Mouse (Mus musculus): Measurements from ENCODE around the gene Erc1. TPM values are rescaled to one million over a fixed set of nuclear protein-coding genes. Genes with fewer than 3 reads are reported as not detected.

The Erc1 gene
- polyA plus RNA-seq, 1 experiment, result 5.1 TPM

DNA sequence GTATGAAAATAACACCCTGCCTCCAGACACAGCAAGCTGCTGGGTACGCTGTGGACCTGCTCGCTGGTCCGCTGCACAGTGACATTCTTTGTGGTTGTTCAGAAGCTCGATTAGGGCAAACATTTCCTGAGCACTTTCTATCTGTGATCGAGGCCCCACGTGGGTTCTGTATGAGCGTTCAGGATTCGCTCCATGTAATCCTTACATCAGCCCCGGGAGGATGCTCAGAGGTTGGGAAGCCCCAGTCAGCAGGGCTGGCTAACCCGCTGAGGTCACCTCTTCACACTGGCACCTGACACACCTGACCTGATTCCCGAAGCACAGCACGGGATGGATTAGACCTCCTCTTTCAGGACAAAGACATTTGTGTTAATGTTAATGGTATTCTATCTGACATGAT lies 312.1 kb downstream of the Erc1 start:
- H3K4me1 ChIP-seq (ENCODE audit: control insufficient read depth, insufficient read depth, insufficient read length, low read length), result no peaks in the 10 kb centered on the region
- 0 out of 2 replicates have a peak, but pooled peaks cover 2% of the 10 kb centered on the region for H3K27me3 ChIP-seq (ENCODE audit: control insufficient read depth, insufficient read depth, low read length)
- H3K27ac ChIP-seq (ENCODE audit: insufficient read depth, low read depth, low read length), result no peak overlapping the region
- TF ChIP-seq POLR2A (IDR thresholded peaks at IDR 0.05; ENCODE audit: low read depth, low read length) (no peak), CTCF (IDR thresholded peaks at IDR 0.05; ENCODE audit: extremely low read depth, insufficient read length, insufficient replicate concordance, low read depth, low read length) (no peak)
- H3K36me3 ChIP-seq (ENCODE audit: control insufficient read depth, insufficient read depth, low read length), result no peaks in the 10 kb centered on the region
- WGBS, result 76% methylated on average over 12 of the region's 12 CpGs
- no peak overlapping the region for H3K4me3 ChIP-seq (ENCODE audit: low read depth, low read length)

DNA sequence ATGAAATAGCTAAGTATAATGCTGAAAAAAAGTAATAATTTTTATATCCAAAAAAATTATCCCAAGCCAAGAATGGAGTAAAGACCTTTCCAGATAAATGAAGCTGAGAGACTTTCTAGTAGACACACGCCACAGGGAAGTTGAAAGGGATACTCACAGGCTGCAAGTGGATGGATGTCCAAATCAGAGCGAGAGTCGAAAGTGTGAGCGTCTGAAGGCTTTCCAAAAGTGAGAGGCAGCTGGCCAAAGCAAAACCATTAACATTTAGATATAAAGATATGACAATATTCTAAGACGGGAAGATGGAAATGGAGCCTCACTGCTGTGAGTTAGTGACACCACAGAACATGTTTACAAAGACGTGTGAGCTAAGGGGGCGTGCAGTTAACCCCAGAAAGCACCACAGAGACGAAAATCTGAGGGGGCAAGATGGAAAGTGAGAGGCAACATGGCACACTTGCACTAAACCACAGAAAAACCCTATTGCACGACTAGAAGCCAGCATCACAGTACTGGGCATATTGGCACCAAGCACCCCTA lies 314.7 kb downstream of the Erc1 start:
- Histone ChIP-seq H3K36me3 (ENCODE audit: control insufficient read depth, insufficient read depth, low read length) (no peaks in the 10 kb centered on the region), H3K27ac (ENCODE audit: insufficient read depth, low read depth, low read length) (no peak overlapping the region), H3K4me1 (ENCODE audit: control insufficient read depth, insufficient read depth, insufficient read length, low read length) (no peaks in the 10 kb centered on the region), H3K27me3 (ENCODE audit: control insufficient read depth, insufficient read depth, low read length) (no peaks in the 10 kb centered on the region), H3K4me3 (ENCODE audit: low read depth, low read length) (no peak overlapping the region)
- WGBS, result 58% methylated on average over 9 of the region's 9 CpGs
- TF ChIP-seq POLR2A (IDR thresholded peaks at IDR 0.05; ENCODE audit: low read depth, low read length) (no peak), CTCF (IDR thresholded peaks at IDR 0.05; ENCODE audit: extremely low read depth, insufficient read length, insufficient replicate concordance, low read depth, low read length) (no peak)

- H3K27ac ChIP-seq (ENCODE audit: insufficient read depth, low read depth, low read length), result no peak overlapping the region
- no peaks in the 10 kb centered on the region for H3K36me3 ChIP-seq (ENCODE audit: control insufficient read depth, insufficient read depth, low read length)
- TF ChIP-seq CTCF (IDR thresholded peaks at IDR 0.05; ENCODE audit: extremely low read depth, insufficient read length, insufficient replicate concordance, low read depth, low read length) (no peak), POLR2A (IDR thresholded peaks at IDR 0.05; ENCODE audit: low read depth, low read length) (no peak)
- no peak overlapping the region for H3K4me3 ChIP-seq (ENCODE audit: low read depth, low read length)
- H3K27me3 ChIP-seq (ENCODE audit: control insufficient read depth, insufficient read depth, low read length), result no peaks in the 10 kb centered on the region
- H3K4me1 ChIP-seq (ENCODE audit: control insufficient read depth, insufficient read depth, insufficient read length, low read length), result no peaks in the 10 kb centered on the region
- 82% methylated on average over 3 of the region's 3 CpGs for WGBS
Observed at GRCm38 (mm10) chr6:119529659-119530058, 318.3 kb downstream of the Erc1 start.

DNA sequence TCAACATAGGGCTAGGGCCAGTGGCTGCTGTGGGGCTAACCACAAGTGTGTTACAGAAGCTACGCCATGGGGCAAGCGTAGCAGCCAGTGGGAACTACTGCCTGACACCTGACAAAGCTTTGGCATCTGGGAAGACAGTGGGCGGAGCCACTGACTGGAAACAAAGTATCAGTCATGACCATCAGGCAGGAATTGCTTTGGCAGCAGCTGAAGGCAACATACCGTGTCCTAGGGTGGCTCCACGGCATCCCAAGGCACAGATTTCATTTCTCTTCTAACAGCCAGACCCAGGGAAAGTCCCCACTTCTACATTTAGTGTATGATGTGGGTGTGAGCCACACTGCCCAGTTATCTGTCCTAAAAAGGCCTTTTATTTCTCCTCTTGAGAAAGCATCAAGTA lies 321.5 kb downstream of the Erc1 start:
- Histone ChIP-seq H3K4me1 (ENCODE audit: control insufficient read depth, insufficient read depth, insufficient read length, low read length) (no peaks in the 10 kb centered on the region), H3K27me3 (ENCODE audit: control insufficient read depth, insufficient read depth, low read length) (no peaks in the 10 kb centered on the region), H3K27ac (ENCODE audit: insufficient read depth, low read depth, low read length) (no peak overlapping the region), H3K4me3 (ENCODE audit: low read depth, low read length) (no peak overlapping the region), H3K36me3 (ENCODE audit: control insufficient read depth, insufficient read depth, low read length) (no peaks in the 10 kb centered on the region)
- no peak for TF ChIP-seq POLR2A (IDR thresholded peaks at IDR 0.05; ENCODE audit: low read depth, low read length)
- TF ChIP-seq CTCF (IDR thresholded peaks at IDR 0.05; ENCODE audit: extremely low read depth, insufficient read length, insufficient replicate concordance, low read depth, low read length), result no peak
- WGBS, result 65% methylated on average over 5 of the region's 5 CpGs

DNA sequence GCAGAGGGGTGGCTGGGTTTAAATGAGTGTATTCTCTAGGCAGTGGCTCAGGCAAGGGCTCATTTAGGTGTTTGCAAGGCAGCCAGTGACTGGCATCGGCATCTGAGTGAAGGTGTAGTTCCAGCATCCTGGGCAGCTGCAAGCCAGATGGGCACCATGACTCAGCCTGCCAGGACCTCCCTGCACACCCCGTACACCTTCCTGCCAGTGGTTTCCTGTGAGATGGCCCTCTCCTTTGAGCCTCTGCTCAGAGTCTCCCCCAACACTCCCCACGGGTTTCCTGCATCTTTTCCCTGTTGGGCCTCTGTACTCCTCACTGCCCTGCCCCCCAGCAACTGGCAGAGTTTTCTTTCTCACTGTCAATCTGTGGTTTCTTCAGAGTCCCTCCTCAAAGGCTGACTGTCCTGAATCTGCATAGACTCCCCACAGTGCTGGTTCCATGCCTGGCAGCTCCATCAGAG lies 326.0 kb downstream of the Erc1 start:
- Histone ChIP-seq H3K27me3 (ENCODE audit: control insufficient read depth, insufficient read depth, low read length) (no peaks in the 10 kb centered on the region), H3K27ac (ENCODE audit: insufficient read depth, low read depth, low read length) (no peak overlapping the region), H3K4me1 (ENCODE audit: control insufficient read depth, insufficient read depth, insufficient read length, low read length) (peaks cover 2% of the 10 kb centered on the region; the same call in 1 of the 2 replicates), H3K4me3 (ENCODE audit: low read depth, low read length) (no peak overlapping the region), H3K36me3 (ENCODE audit: control insufficient read depth, insufficient read depth, low read length) (no peaks in the 10 kb centered on the region)
- WGBS, result 48% methylated on average over 3 of the region's 3 CpGs
- TF ChIP-seq CTCF (IDR thresholded peaks at IDR 0.05; ENCODE audit: extremely low read depth, insufficient read length, insufficient replicate concordance, low read depth, low read length) (no peak), POLR2A (IDR thresholded peaks at IDR 0.05; ENCODE audit: low read depth, low read length) (no peak)

- Histone ChIP-seq H3K27ac (ENCODE audit: insufficient read depth, low read depth, low read length) (no peak overlapping the region), H3K4me1 (ENCODE audit: control insufficient read depth, insufficient read depth, insufficient read length, low read length) (peaks cover 2% of the 10 kb centered on the region; the same call in 1 of the 2 replicates), H3K4me3 (ENCODE audit: low read depth, low read length) (no peak overlapping the region), H3K36me3 (ENCODE audit: control insufficient read depth, insufficient read depth, low read length) (no peaks in the 10 kb centered on the region), H3K27me3 (ENCODE audit: control insufficient read depth, insufficient read depth, low read length) (no peaks in the 10 kb centered on the region)
- 85% methylated on average over 3 of the region's 3 CpGs for WGBS
- TF ChIP-seq POLR2A (IDR thresholded peaks at IDR 0.05; ENCODE audit: low read depth, low read length), result no peak
- TF ChIP-seq CTCF (IDR thresholded peaks at IDR 0.05; ENCODE audit: extremely low read depth, insufficient read length, insufficient replicate concordance, low read depth, low read length), result no peak
Observed at GRCm38 (mm10) chr6:119521482-119521900, 326.5 kb downstream of the Erc1 start.

Other genes starting within 250 kb of the Erc1 start
- gene Rad52, start 54.5 kb upstream of the Erc1 start, polyA plus RNA-seq (2012; rRNA removed), result 4.7 and 11.9 TPM in 2 replicates
- gene Wnk1, start 190.5 kb upstream of the Erc1 start, polyA plus RNA-seq (2012; rRNA removed), result 21.5 and 33.7 TPM in 2 replicates
- not detected in 2 replicates for gene Ninj2, start 245.2 kb upstream of the Erc1 start, polyA plus RNA-seq (2012; rRNA removed)

Data from small intestine, adult 2 months (tissue).